Mouse (Mus musculus) cortical plate, adult 2 months (tissue): ENCODE measurements at regions not wholly inside any gene's neighbourhood (a gene's known extent, or its start where the extent isn't known, plus 50 kb on each side); places are given as distances from the start of the nearest gene placed in this dataset.

Experiments
- H3K27ac ChIP-seq: fragments of 200-500 bp; 2 replicates; pipeline ENCODE4 v1.5.1; 2012; ENCODE audit warnings: low read length, control low read depth, inconsistent platforms; ENCODE audit not compliant: insufficient read depth
- H3K4me1 ChIP-seq: fragments of 200-500 bp; 2 replicates; pipeline ENCODE4 v1.6.1; 2011; ENCODE audit warnings: low read length; ENCODE audit not compliant: control insufficient read depth, insufficient read depth
- H3K4me3 ChIP-seq: fragments of 200-500 bp; 2 replicates; pipeline ENCODE4 v1.5.1; 2011; ENCODE audit warnings: mild to moderate bottlenecking, low read length, control low read depth; ENCODE audit not compliant: insufficient read depth
- CTCF ChIP-seq: fragments of 200-500 bp; IDR thresholded peaks from 2 replicates; pipeline ENCODE4 v1.5.1; 2011; ENCODE audit warnings: mild to moderate bottlenecking, control low read depth, low read length; ENCODE audit not compliant: insufficient read depth; ENCODE audit errors: extremely low read depth
- POLR2A ChIP-seq: fragments of 200-500 bp; IDR thresholded peaks from 2 replicates; pipeline ENCODE4 v1.6.1; 2011; ENCODE audit warnings: mild to moderate bottlenecking, low read length, control low read depth; ENCODE audit not compliant: insufficient read depth; ENCODE audit errors: extremely low read depth

GRCm38 (mm10) chr3:37860034-37860714 is 135.9 kb upstream of the Gm5148 start:
- no peak for TF ChIP-seq CTCF
- Histone ChIP-seq H3K4me3 (no peak overlapping the region), H3K27ac (no peak overlapping the region), H3K4me1 (0 out of 2 replicates have a peak, but pooled peaks cover 1% of the 10 kb centered on the region)

- H3K4me3 ChIP-seq, result no peak overlapping the region
- TF ChIP-seq POLR2A (no peak), CTCF (no peak)
- H3K27ac ChIP-seq, result no peak overlapping the region
- 0 out of 2 replicates have a peak, but pooled peaks cover 1% of the 10 kb centered on the region for H3K4me1 ChIP-seq
Measured at GRCm38 (mm10) chr3:37858624-37859302, 134.5 kb upstream of the Gm5148 start.

- no peak for TF ChIP-seq POLR2A
- TF ChIP-seq CTCF, result no peak
- Histone ChIP-seq H3K27ac (no peak overlapping the region), H3K4me3 (no peak overlapping the region), H3K4me1 (peaks cover 2% of the 10 kb centered on the region; the same call in 1 of the 2 replicates)
Measured at GRCm38 (mm10) chr3:37846191-37847003, 122.1 kb upstream of the Gm5148 start.

- Histone ChIP-seq H3K4me1 (peaks cover 2% of the 10 kb centered on the region; the same call in 1 of the 2 replicates), H3K27ac (no peak overlapping the region), H3K4me3 (no peak overlapping the region)
- TF ChIP-seq POLR2A (no peak), CTCF (no peak)
Measured at GRCm38 (mm10) chr3:37845313-37846023, 121.2 kb upstream of the Gm5148 start.

GRCm38 (mm10) chr3:37844731-37845312 is 120.5 kb upstream of the Gm5148 start:
- Histone ChIP-seq H3K4me3 (no peak overlapping the region), H3K27ac (no peak overlapping the region), H3K4me1 (peaks cover 2% of the 10 kb centered on the region; the same call in 1 of the 2 replicates)
- TF ChIP-seq POLR2A (no peak), CTCF (no peak)

- peaks cover 2% of the 10 kb centered on the region; the same call in 1 of the 2 replicates for H3K4me1 ChIP-seq
- TF ChIP-seq CTCF (no peak), POLR2A (no peak)
- no peak overlapping the region for H3K4me3 ChIP-seq
- no peak overlapping the region for H3K27ac ChIP-seq
Measured at GRCm38 (mm10) chr3:37842289-37842688, 118.0 kb upstream of the Gm5148 start.

GRCm38 (mm10) chr3:37838896-37839295 is 114.6 kb upstream of the Gm5148 start:
- Histone ChIP-seq H3K4me3 (no peak overlapping the region), H3K4me1 (no peaks in the 10 kb centered on the region), H3K27ac (no peak overlapping the region)
- no peak for TF ChIP-seq CTCF
- TF ChIP-seq POLR2A, result no peak

GRCm38 (mm10) chr3:37836749-37837148 is 112.5 kb upstream of the Gm5148 start:
- Histone ChIP-seq H3K4me3 (no peak overlapping the region), H3K27ac (no peak overlapping the region), H3K4me1 (no peaks in the 10 kb centered on the region)
- no peak for TF ChIP-seq CTCF
- no peak for TF ChIP-seq POLR2A

- no peak for TF ChIP-seq POLR2A
- no peak for TF ChIP-seq CTCF
- H3K4me1 ChIP-seq, result no peaks in the 10 kb centered on the region
- no peak overlapping the region for H3K4me3 ChIP-seq
- H3K27ac ChIP-seq, result no peak overlapping the region
Measured at GRCm38 (mm10) chr3:37835687-37836086, 111.4 kb upstream of the Gm5148 start.
